In genomic region chr11:79650359-79650835, GRCm38 (mm10) we compare ENCODE assay signal across 11 mouse cellular contexts. TPM values are rescaled to one million over a fixed set of nuclear protein-coding genes. Genes with fewer than 3 reads are reported as not detected.
DNase-seq lines count a peak whose midpoint lies in the region; ATAC-seq and TF ChIP-seq lines count a peak whose summit lies in the region.
"Had no signal": no experiment of that assay in that cellular context is flagged by ENCODE, and none has a peak within 500 bp of the region (broad histone marks: within the 10 kb centered on the region; RNA-seq: fewer than 3 reads in every experiment).

No protein-coding gene starts in this region.

- no peaks in the 10 kb centered on the region for H3K9me3 ChIP-seq in forebrain, postnatal 0 days (ENCODE audit: low read length)
- H3K9me3 ChIP-seq in midbrain, embryonic 13.5 days: no peaks in the 10 kb centered on the region

- H3K36me3 ChIP-seq in forebrain, postnatal 0 days (ENCODE audit: insufficient read depth): no peaks in the 10 kb centered on the region
- H3K36me3 ChIP-seq in midbrain, embryonic 13.5 days: no peaks in the 10 kb centered on the region

- H3K9ac ChIP-seq in forebrain, postnatal 0 days: no peak overlapping the region
- H3K9ac ChIP-seq in midbrain, embryonic 13.5 days (replicated peaks): no peak overlapping the region

- ATAC-seq in forebrain, postnatal 0 days: peak; percentile 59
- no peak for ATAC-seq in midbrain, embryonic 13.5 days

- no peak for TF ChIP-seq CTCF in forebrain, postnatal 0 days (IDR thresholded peaks at IDR 0.05; ENCODE audit: low read depth)

- H3K27ac ChIP-seq in forebrain, postnatal 0 days (ENCODE audit: low read depth, low read length): no peak overlapping the region
- H3K27ac ChIP-seq in midbrain, embryonic 13.5 days: peak overlapping the region; percentile 49

- H3K27me3 ChIP-seq in forebrain, postnatal 0 days (ENCODE audit: insufficient read depth, low read length): no peaks in the 10 kb centered on the region
- peaks cover 5% of the 10 kb centered on the region; the same call in 1 of the 2 replicates for H3K27me3 ChIP-seq in midbrain, embryonic 13.5 days

- no peaks in the 10 kb centered on the region for H3K4me1 ChIP-seq in forebrain, postnatal 0 days (ENCODE audit: insufficient read depth)
- H3K4me1 ChIP-seq in midbrain, embryonic 13.5 days (replicated peaks): peaks cover 57% of the 10 kb centered on the region

- DNase-seq in lung, adult 18-20 months: peak; percentile 25 to 43
- no peak for DNase-seq in lung, postnatal 4 days
- DNase-seq in cerebellum, postnatal 25 days: peak; percentile 46 to 49
- peak; percentile 33 for DNase-seq in forebrain, postnatal 0 days
- no peak for DNase-seq in heart, adult 8-10 months (ENCODE audit: low spot score)
- DNase-seq in urinary bladder, postnatal 10 days (ENCODE audit: low spot score): no peak
- no peak for DNase-seq in heart, postnatal 25 days (ENCODE audit: low spot score)
- DNase-seq: adrenal gland, adult 2 months; lung, adult 2 months; spleen, adult 18-20 months had no signal

- WGBS in forebrain, postnatal 0 days: 26% methylated on average over 5 of the region's 5 CpGs
- WGBS in midbrain, embryonic 13.5 days: 48% methylated on average over 5 of the region's 5 CpGs

- no peak overlapping the region for H3K4me3 ChIP-seq in forebrain, postnatal 0 days (ENCODE audit: low read depth, low read length)
- H3K4me3 ChIP-seq in midbrain, embryonic 13.5 days (replicated peaks): no peak overlapping the region

- intact Hi-C loops in heart, postnatal 25 days (cut with DNase I): no loop called here

- no peak overlapping the region for H3K4me2 ChIP-seq in forebrain, postnatal 0 days (ENCODE audit: low read depth)
- no peak overlapping the region for H3K4me2 ChIP-seq in midbrain, embryonic 13.5 days (replicated peaks)

RNA-seq across cellular contexts. Expression of gene Rab11fip4, which starts 59.4 kb away (rescaled TPM):
- 80.9 and 86.2 TPM in 2 replicates for total RNA-seq in forebrain, postnatal 0 days (2014; rRNA removed)
- polyA plus RNA-seq in forebrain, postnatal 0 days (2015; fragmentation: Nextera tagmentation; extraction: Ambion mirVana): 18.7 and 21.7 TPM in 2 replicates
- 21.8 and 22.2 TPM in 2 replicates for polyA plus RNA-seq in midbrain, embryonic 13.5 days (2015; fragmentation: Nextera tagmentation; extraction: Ambion mirVana)
- total RNA-seq in heart, adult 8-10 months (2022): under 1 TPM in 3 of 4 experiments, not detected in 1; 0.05 to 0.40 (median 0.06) TPM
- total RNA-seq in heart, postnatal 25 days (2021): under 1 TPM; 0.06 to 0.29 TPM

Comparison
In these comparisons a context has a peak if more than half of its experiments do, and no peak if none do; other contexts are left out.
1. DNase-seq: peak in lung, adult 18-20 months (2 of 2), cerebellum, postnatal 25 days (2 of 2) and forebrain, postnatal 0 days (single experiment); none in lung, postnatal 4 days (0 of 2), heart, adult 8-10 months (single experiment), urinary bladder, postnatal 10 days (single experiment) and heart, postnatal 25 days (single experiment).
2. RNA of gene Rab11fip4, which starts 59.4 kb away (total RNA-seq): 80.9 to 86.2 TPM in forebrain, postnatal 0 days; 0.06 to 0.29 TPM in heart, postnatal 25 days and 0.05 to 0.40 TPM in heart, adult 8-10 months; every median in the first group is over 10 times any median in the second.